Mouse (Mus musculus) heart, embryonic 11.5 days (tissue): ENCODE measurements around the gene Tgif1. TPM values are rescaled to one million over a fixed set of nuclear protein-coding genes. Genes with fewer than 3 reads are reported as not detected.

Experiments
- ATAC-seq: fragments of 200-750 bp; cut with Nextera tagmentation; replicated peaks from 2 replicates; pipeline ENCODE4 v1.8.0; 2017; ENCODE audit warnings: moderate library complexity; ENCODE audit not compliant: insufficient number of reproducible peaks, low FRiP score, low TSS enrichment
- H3K27ac ChIP-seq: fragments of 300-500 bp; sonication (generic); 2 replicates; pipeline ENCODE4 v1.5.1; 2014; ENCODE audit warnings: mild to moderate bottlenecking, low read depth, low read length
- H3K27me3 ChIP-seq: fragments of 300-500 bp; sonication (generic); 2 replicates; pipeline ENCODE4 v1.6.1; 2014; ENCODE audit warnings: mild to moderate bottlenecking, low read length, mixed read lengths; ENCODE audit not compliant: control insufficient read depth, insufficient read depth
- H3K36me3 ChIP-seq: fragments of 300-500 bp; sonication (generic); 2 replicates; pipeline ENCODE4 v1.6.1; 2014; ENCODE audit warnings: mild to moderate bottlenecking, low read length, moderate library complexity, mixed read lengths; ENCODE audit not compliant: control insufficient read depth, insufficient read depth
- H3K4me1 ChIP-seq: fragments of 300-500 bp; sonication (generic); 2 replicates; pipeline ENCODE4 v1.6.1; 2014; ENCODE audit warnings: low read length; ENCODE audit not compliant: control insufficient read depth, insufficient read depth
- H3K4me2 ChIP-seq: fragments of 300-500 bp; sonication (generic); 2 replicates; pipeline ENCODE4 v1.6.1; 2014; ENCODE audit warnings: mild to moderate bottlenecking, moderate library complexity
- H3K4me3 ChIP-seq: fragments of 300-500 bp; sonication (generic); 2 replicates; pipeline ENCODE4 v1.5.1; 2014; ENCODE audit warnings: low read depth, low read length
- H3K9ac ChIP-seq: fragments of 300-500 bp; sonication (generic); 2 replicates; pipeline ENCODE4 v1.6.1; 2014; ENCODE audit warnings: mild to moderate bottlenecking, low read depth, low read length, moderate library complexity
- H3K9me3 ChIP-seq: fragments of 300-500 bp; sonication (generic); replicated peaks from 2 replicates; pipeline ENCODE4 v1.6.1; 2016; ENCODE audit warnings: low read length; ENCODE audit not compliant: control insufficient read depth
- WGBS: fragments of 180-500 bp; shearing (Covaris S2); extraction: QIAGEN DNeasy Blood & Tissue Kit; methylation state at CpG from one replicate; pipeline ENCODE4 v1.1.7; 2014; ENCODE audit not compliant: insufficient replicate concordance; 5-methylcytosine and 5-hydroxymethylcytosine counted together
- polyA plus RNA-seq: library from polyadenylated mRNA; unstranded; fragments of >200 nt; fragmentation: Nextera tagmentation; extraction: Ambion mirVana; gene quantifications from 2 replicates; pipeline ENCODE4 v1.2.1, GENCODE M21; 2014

The Tgif1 gene
- polyA plus RNA-seq: 27.1 and 31.5 TPM in 2 replicates

- 1% methylated on average over 29 of the region's 29 CpGs for WGBS
- Histone ChIP-seq H3K4me3 (peak within 1 kb of the TSS; percentile 66), H3K36me3 (no peaks in the 10 kb centered on the region), H3K9ac (peak within 1 kb of the TSS; percentile 81), H3K4me2 (peak within 1 kb of the TSS; percentile 98), H3K27me3 (no peaks in the 10 kb centered on the region), H3K4me1 (no peaks in the 10 kb centered on the region), H3K27ac (peak within 1 kb of the TSS; percentile 94), H3K9me3 (no peaks in the 10 kb centered on the region)
- no peak for ATAC-seq
These were observed at the start of gene Tgif1 for GRCm38 (mm10) chr17:70853436-70853905. Gene Tgif1, minus strand, starts transcription at chr17:70853546.

DNA sequence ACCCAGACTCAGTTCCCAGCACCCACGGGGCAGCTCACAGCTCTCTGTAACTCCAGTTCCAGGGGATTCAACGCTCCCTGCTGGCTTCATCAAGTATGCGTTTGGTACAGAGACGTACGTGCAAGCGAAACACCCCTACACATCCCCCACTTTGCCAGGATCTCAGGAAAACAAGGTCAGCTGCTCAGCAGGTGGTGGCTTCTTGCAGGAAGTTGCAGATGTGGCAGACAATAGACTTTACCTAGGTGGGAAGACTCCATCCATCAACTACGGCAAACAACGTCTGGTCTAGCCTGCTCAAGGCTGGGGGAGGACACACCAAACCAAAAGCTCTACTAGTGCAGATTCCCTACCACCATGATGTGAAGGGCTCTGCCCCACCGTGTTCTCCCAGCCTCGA, 47.3 kb upstream of the Tgif1 start:
- Histone ChIP-seq H3K4me1 (no peaks in the 10 kb centered on the region), H3K9me3 (no peaks in the 10 kb centered on the region), H3K27ac (no peak overlapping the region), H3K4me2 (no peak overlapping the region), H3K4me3 (no peak overlapping the region), H3K27me3 (no peaks in the 10 kb centered on the region), H3K36me3 (no peaks in the 10 kb centered on the region), H3K9ac (no peak overlapping the region)
- ATAC-seq: no peak
- WGBS: 81% methylated on average over 10 of the region's 10 CpGs

DNA sequence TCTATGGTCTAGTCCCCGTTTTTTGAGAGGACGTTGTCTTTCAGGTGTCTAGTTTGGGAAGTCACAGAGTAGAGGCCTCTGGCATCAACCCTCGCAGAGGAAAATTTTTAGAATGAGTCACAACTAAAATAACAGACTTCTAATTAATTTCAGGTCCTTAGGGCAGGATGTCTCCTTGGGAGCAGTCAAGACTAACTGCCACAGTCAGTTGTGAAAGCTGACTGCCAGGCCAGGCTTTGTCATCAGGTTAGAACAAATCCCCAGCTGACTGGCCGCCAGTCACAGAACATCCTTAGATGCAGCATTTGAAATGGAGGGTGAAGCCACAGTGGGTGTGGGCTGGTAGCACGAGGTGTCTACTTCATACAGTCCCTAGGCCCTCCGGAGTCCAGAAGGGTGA, 46.3 kb upstream of the Tgif1 start:
- Histone ChIP-seq H3K4me1 (no peaks in the 10 kb centered on the region), H3K4me3 (no peak overlapping the region), H3K9ac (no peak overlapping the region), H3K9me3 (no peaks in the 10 kb centered on the region), H3K4me2 (no peak overlapping the region), H3K36me3 (no peaks in the 10 kb centered on the region), H3K27ac (no peak overlapping the region), H3K27me3 (no peaks in the 10 kb centered on the region)
- no peak for ATAC-seq
- WGBS: 85% methylated on average over 6 of the region's 6 CpGs

DNA sequence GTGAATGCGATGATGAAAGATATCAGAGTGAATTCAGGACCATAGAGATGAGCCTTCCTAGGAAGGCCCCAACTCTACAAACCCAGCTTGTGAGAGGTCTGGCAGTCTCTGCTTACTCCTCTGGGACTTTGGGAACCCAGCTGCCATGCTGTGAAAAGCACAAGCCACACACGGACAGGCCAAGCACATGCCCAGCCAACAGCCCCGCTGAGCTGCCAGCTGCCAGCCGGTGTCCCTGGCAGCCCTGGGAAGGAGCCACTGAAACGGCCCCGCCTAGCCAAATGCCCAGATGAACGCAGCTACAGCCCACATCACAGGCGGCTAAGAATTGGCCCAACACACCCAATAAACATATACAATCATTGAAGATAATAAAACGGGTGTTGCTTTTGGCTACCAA, 41.5 kb upstream of the Tgif1 start:
- H3K4me2 ChIP-seq: no peak overlapping the region

DNA sequence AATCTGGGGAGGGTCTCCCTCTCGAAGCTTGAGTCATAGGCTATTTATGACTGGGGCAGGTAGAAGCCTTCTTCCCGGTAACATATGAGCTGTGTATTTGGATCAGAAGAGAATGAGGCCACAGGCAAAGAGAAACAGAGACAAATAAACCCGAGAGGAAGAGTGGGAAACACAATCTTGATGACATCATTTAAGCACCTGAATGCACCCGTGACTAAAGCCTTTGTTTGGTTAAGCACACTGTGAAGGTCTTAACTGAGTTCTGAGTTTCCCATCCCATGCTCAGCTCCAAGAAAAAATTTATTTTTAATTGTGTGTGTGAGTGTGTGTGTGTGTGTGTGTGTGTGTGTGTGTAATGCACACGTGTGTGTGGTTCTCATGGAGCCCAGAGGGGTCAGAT, 39.8 kb upstream of the Tgif1 start:
- ATAC-seq: no peak
- Histone ChIP-seq H3K4me2 (no peak overlapping the region), H3K4me1 (no peaks in the 10 kb centered on the region), H3K4me3 (no peak overlapping the region), H3K27me3 (no peaks in the 10 kb centered on the region), H3K9me3 (no peaks in the 10 kb centered on the region), H3K27ac (no peak overlapping the region), H3K9ac (no peak overlapping the region), H3K36me3 (no peaks in the 10 kb centered on the region)
- 61% methylated on average over 5 of the region's 5 CpGs for WGBS

More for the DNA sequence above, 41.5 kb upstream of the Tgif1 start:
- H3K36me3 ChIP-seq: no peaks in the 10 kb centered on the region
- no peak for ATAC-seq
- H3K9ac ChIP-seq: no peak overlapping the region
- H3K27ac ChIP-seq: no peak overlapping the region
- H3K9me3 ChIP-seq: no peaks in the 10 kb centered on the region
- H3K4me1 ChIP-seq: no peaks in the 10 kb centered on the region
- WGBS: 85% methylated on average over 9 of the region's 9 CpGs
- no peaks in the 10 kb centered on the region for H3K27me3 ChIP-seq
- no peak overlapping the region for H3K4me3 ChIP-seq

- no peak overlapping the region for H3K27ac ChIP-seq
- no peak overlapping the region for H3K9ac ChIP-seq
- no peaks in the 10 kb centered on the region for H3K4me1 ChIP-seq
- no peaks in the 10 kb centered on the region for H3K9me3 ChIP-seq
- no peak overlapping the region for H3K4me3 ChIP-seq
- 39% methylated on average over 15 of the region's 15 CpGs for WGBS
- no peak overlapping the region for H3K4me2 ChIP-seq
- no peak for ATAC-seq
- no peaks in the 10 kb centered on the region for H3K27me3 ChIP-seq
- no peaks in the 10 kb centered on the region for H3K36me3 ChIP-seq
These were observed 39.1 kb upstream of the Tgif1 start for GRCm38 (mm10) chr17:70892288-70893096.

- Histone ChIP-seq H3K36me3 (no peaks in the 10 kb centered on the region), H3K27ac (no peak overlapping the region), H3K4me2 (no peak overlapping the region), H3K4me3 (no peak overlapping the region), H3K4me1 (no peaks in the 10 kb centered on the region), H3K9ac (no peak overlapping the region), H3K9me3 (no peaks in the 10 kb centered on the region), H3K27me3 (no peaks in the 10 kb centered on the region)
- ATAC-seq: no peak
- WGBS: 81% methylated on average over 8 of the region's 8 CpGs
These were observed 37.2 kb upstream of the Tgif1 start for GRCm38 (mm10) chr17:70890571-70890970.

GRCm38 (mm10) chr17:70888657-70889056, 35.3 kb upstream of the Tgif1 start:
- Histone ChIP-seq H3K9ac (no peak overlapping the region), H3K4me1 (no peaks in the 10 kb centered on the region), H3K4me2 (no peak overlapping the region), H3K27me3 (no peaks in the 10 kb centered on the region), H3K36me3 (no peaks in the 10 kb centered on the region), H3K9me3 (no peaks in the 10 kb centered on the region), H3K4me3 (no peak overlapping the region), H3K27ac (no peak overlapping the region)
- no peak for ATAC-seq
- WGBS: 81% methylated on average over 10 of the region's 10 CpGs

DNA sequence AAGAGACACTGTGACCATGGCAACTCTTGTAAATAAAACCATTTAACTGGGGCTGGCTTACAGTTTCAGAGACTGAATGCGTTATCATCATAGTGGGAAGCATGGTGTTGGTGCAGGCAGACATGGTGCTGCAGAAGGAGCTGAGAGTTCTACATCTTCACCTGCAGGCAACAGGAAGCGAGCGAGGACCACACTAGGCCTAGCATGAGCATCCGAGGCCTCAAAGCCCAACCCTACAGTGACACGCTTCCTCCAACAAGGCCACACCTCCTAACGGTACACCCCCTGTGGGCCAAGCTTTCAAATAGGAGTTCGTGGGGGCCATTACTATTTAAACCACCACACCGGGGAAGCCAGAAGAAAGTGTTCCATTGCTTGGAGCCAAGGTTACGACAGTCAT, 34.5 kb upstream of the Tgif1 start:
- no peak overlapping the region for H3K4me2 ChIP-seq
- no peak overlapping the region for H3K4me3 ChIP-seq
- no peak for ATAC-seq
- no peak overlapping the region for H3K9ac ChIP-seq
- no peak overlapping the region for H3K27ac ChIP-seq
- H3K36me3 ChIP-seq: no peaks in the 10 kb centered on the region
- WGBS: 85% methylated on average over 9 of the region's 9 CpGs
- no peaks in the 10 kb centered on the region for H3K27me3 ChIP-seq
- no peaks in the 10 kb centered on the region for H3K9me3 ChIP-seq
- no peaks in the 10 kb centered on the region for H3K4me1 ChIP-seq
